Mouse (Mus musculus) urinary bladder, postnatal 14 days (tissue): Measurements from ENCODE around the gene Alcam.

Experiments used
- DNase-seq: peaks from one replicate; pipeline ENCODE4 v3.0.0; 2021; ENCODE audit warnings: low spot score

Gene Alcam

GRCm38 (mm10) chr16:52363944-52364511 lies 89.8 kb downstream of the Alcam start:
- DNase-seq = no peak

- DNase-seq = no peak
Observed at GRCm38 (mm10) chr16:52343467-52344033, 110.3 kb downstream of the Alcam start.

DNA sequence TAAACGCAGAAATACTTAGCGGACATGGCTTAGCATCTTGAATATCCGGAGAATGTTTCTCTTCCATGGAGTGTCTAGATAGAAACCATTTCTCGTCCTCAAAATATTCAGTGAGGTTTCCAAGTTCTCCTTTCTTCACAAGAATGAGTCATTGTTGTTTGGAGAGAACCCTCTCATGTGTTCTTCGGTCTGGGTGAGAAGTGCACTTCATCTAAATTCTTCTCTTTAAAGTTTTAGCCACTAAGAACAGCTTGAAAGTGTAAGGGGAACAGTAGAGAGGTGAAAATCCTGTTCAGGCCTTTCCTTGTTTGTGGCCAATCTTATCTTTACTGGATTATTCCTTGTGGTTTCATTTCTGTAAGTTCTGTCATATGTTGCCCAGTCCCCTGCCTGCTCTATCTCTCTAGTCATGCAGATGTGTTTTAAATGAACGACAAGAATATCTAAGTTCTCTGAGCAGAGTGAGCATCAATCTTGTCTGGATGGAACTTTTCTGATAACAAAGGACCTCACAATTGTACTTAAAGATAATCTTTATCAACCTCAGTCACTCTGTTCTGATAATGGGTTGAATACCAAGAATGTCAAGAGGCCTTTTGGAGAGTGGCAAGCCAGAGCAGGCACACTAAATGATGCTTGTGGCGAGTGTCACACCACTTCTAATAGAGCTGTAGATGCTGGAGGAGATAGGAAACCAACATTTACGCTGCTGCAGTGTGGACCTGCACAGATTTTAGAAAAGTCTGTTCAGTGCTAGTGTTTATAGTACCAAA lies 111.0 kb downstream of the Alcam start:
- DNase-seq = no peak

- DNase-seq = no peak
Observed at GRCm38 (mm10) chr16:52334084-52334483, 119.8 kb downstream of the Alcam start.

DNA sequence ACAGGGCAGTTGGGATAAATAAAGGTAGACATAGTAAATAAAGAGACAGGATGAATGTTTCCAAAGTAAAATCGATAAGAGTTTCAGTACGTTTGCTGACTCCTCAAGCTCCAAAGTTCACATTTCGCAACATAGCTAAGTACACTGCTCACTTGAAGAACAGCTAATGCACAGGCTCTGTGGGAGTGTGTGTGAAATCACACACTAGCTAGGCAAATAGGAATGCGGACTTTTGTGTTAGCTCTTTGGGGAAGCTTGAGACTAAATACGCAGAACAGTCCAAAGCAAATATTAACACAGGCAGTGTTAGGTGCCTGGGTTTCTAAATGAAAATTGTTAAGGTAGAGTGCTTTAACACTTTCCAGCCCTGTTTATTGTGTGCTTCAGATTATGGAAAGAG lies 120.2 kb downstream of the Alcam start:
- peak; percentile 14 for DNase-seq

GRCm38 (mm10) chr16:52331341-52331830 lies 122.5 kb downstream of the Alcam start:
- no peak for DNase-seq

- DNase-seq = no peak
Observed at GRCm38 (mm10) chr16:52329420-52329819, 124.5 kb downstream of the Alcam start.

GRCm38 (mm10) chr16:52319229-52319628 lies 134.6 kb downstream of the Alcam start:
- no peak for DNase-seq

DNA sequence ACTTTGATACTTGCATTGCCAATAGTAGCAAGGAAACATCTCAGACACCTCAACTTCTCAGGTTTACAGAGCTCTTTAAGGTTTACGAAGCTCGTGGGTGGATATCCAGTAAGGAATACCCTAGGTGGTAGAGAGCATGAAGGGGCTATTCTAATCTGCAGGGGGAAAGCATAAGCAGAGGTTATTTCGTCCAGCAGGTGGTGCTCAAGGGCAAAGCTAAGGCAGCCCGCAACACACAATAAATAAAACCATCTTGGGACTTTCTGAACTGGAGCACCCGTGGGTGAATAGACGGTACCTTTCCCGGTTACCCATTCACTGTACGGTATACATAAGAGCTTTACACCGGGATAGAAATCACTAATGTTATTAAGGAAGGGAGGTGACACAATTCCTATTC lies 142.8 kb downstream of the Alcam start:
- DNase-seq = peak; percentile 80

DNA sequence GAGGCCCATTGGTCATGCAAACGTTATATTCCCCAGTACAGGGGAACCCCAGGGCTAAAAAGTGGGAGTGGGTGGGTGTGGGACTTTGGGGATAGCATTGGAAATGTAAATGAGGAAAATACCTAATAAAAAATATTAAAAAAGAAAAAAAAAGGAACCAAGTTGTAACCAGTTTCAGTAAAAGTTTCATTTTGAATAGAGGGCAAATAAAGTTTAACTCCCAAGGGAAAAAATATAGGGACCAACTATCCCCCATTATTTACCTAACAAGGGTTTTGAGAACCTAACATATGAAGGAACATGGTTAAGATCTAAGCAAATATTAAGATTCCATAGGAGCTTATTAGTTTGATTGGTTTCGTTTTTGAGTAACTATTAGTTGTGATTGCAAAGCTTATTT lies 146.9 kb downstream of the Alcam start:
- DNase-seq = no peak

DNA sequence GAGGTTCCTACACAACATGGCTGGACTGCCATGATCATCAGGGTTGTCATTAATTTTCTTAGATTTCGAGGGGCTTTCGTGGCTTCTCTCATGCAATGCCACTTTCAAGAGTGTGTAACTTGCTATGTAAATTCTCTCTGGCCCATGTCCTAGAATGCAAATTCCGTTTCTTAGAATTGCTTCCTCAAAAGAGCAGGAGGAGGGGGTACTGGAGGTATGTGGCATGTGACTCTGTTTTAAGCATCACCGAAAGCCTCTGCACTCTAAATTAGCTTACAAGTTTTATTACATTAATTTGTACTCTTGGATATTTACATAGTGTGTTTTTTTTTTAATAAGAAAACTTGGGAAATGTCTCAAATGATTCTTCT lies 150.4 kb downstream of the Alcam start:
- DNase-seq = no peak

DNA sequence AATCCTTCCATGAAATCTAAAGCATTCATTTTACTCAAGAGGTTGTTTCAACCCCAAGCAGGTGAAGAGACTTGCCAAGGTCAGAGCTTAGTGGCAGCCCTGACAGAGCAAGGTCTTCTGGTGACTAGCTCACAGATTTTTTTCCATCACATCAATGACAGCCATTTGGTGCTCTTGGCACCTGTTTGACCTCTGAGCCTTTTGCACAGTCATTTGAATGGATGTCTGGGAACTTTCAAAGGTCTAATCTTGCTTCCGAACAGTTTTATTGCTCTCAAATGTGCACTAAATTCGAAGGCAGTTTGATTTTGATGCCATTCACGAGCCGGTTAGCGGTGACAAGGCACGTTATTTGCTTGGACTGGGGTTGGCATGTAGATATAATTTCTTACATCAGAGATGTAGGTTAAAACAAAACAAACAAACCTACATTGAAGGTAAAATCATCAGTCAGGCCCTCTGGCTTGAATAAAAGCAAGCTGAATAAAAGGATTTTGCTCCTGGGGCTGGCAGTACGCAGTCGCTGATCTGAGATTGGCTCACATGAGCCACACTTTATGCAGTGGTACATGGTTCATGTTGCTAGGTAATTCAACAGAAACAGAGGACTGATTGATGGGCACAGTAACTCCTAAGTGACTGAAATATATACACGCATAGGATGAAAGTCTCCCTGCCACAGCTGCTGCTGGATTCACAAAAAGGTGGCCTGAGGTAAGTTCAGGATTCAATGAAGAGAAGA lies 150.9 kb downstream of the Alcam start:
- DNase-seq = no peak

- DNase-seq = no peak
Observed at GRCm38 (mm10) chr16:52301730-52302129, 152.1 kb downstream of the Alcam start.

DNA sequence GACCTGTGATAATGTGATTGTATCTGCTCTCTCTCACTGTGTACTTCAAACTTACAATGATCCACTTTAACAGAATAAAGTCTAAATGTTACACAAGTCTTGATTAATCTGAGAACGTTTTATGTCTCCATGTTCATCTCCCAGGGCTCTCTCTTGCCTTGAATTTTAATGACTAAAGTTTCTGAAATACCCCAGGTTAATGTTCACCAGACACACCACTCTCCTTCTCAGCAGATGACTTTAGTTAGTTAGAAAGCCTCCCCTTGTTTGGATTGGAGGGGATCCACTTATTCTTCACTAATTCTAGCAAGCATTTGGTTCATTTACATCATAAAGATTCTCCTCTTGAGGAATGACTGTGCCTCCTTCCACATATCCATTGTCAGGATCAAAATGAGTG lies 157.5 kb downstream of the Alcam start:
- DNase-seq = no peak

DNA sequence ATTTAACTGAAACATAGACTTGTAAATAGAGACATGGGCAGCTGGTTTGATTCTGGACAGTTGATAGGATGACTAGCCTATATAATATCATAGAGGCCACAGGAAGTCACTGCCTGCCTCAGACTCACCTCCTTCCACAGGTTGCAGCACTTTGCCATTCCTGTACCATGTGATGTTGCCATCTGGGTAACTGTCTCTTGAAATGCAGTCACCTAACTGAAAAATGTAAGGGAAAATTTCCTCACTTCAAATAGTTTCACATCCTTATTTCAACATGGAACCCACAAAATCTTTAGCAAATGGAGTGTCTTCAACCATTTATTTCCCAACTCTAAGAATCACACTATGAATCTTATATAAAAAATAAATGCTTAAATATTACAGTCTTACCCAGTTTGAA lies 158.3 kb downstream of the Alcam start:
- no peak for DNase-seq

GRCm38 (mm10) chr16:52292440-52293048 lies 161.3 kb downstream of the Alcam start:
- no peak for DNase-seq

DNA sequence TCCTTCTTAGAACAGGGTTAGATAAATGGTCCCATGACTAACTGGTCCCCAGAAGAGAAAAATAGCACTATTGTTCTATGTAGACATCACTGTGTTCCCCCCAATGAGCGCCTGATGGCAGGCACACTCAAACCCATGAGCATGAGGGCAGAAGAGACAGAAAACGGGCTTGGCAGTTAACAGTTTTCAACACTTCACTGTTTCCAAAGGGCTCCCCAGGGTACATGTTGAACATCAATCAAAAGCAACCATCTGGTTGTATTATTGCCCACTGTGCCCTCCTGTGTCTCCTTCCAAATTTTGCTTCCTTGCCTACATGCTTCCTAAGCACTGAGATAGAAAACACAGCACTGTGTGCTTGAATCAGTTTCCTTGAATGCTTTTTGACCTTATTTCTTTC lies 173.7 kb downstream of the Alcam start:
- no peak for DNase-seq

- DNase-seq = no peak
Observed at GRCm38 (mm10) chr16:52265066-52265465, 188.8 kb downstream of the Alcam start.

DNA sequence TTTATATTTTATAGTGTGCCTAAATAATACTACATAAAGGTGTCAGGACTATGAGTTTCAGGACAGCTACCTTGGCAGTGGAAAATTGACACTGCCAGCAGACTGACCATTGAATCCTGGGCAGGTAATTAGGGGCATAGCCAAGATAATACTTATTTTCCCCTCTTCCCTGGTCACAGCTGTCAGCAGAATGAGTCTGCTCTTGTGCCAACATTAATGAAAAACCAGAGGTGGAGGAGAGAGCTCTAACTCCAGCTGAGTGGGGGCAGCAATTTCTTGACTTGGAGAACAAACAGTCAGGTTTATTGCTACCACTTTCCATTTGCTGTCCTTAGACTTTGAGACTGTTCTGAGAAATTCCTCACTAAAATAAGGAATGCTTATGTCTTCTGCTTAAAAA lies 190.1 kb downstream of the Alcam start:
- DNase-seq = no peak

GRCm38 (mm10) chr16:52262582-52262981 lies 191.3 kb downstream of the Alcam start:
- no peak for DNase-seq

DNA sequence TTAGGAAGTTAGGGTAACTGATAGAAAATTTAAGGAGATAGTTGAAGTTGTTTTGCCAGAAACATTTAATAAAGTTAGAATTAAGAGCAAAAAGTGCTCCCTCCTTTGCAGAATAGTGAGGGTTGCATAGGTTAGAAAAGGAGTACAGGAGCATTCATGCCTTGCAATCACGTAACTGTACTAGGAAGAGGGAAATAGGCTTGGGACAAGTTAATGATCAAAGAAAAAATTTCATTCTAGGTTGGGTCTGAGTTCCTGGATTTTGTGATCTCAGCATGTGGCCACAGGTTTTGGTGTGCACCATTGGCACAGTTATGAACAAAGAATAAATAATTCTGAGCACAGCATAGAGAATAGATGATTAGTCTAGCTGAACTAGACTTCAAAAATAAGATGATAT lies 192.1 kb downstream of the Alcam start:
- DNase-seq = no peak

- DNase-seq = no peak
Observed at GRCm38 (mm10) chr16:52250935-52251334, 202.9 kb downstream of the Alcam start.
